Mouse (Mus musculus): ENCODE results near the gene Slc17a7. TPM values are rescaled to one million over a fixed set of nuclear protein-coding genes. Genes with fewer than 3 reads are reported as not detected.
"Not testable (repeated sequence)": the region's sequence is repeated elsewhere in the genome, so short reads cannot be mapped to it uniquely, and the experiment has no call there.

Gene Slc17a7
- polyA plus RNA-seq, 1 experiment from 2014 or later = 0.28 TPM

GRCm38 (mm10) chr7:45162996-45163615 lies 643 bp upstream of the Slc17a7 start:
- WGBS = 75% methylated on average over 9 of the region's 9 CpGs

GRCm38 (mm10) chr7:45164833-45165232 lies 1.1 kb downstream of the Slc17a7 start:
- Histone ChIP-seq H3K9me3 (ENCODE audit: control insufficient read depth, low read length) (peaks cover 12% of the 10 kb centered on the region), H3K27me3 (ENCODE audit: control insufficient read depth, insufficient read depth, low read length) (peaks cover 71% of the 10 kb centered on the region), H3K27ac (ENCODE audit: low read depth, low read length) (no peak overlapping the region), H3K4me3 (ENCODE audit: low read length) (no peak overlapping the region), H3K4me1 (ENCODE audit: control insufficient read depth, insufficient read depth, low read length) (peaks cover 4% of the 10 kb centered on the region), H3K9ac (ENCODE audit: low read depth, low read length) (no peak overlapping the region), H3K36me3 (ENCODE audit: control insufficient read depth, insufficient read depth, low read length) (peaks cover 4% of the 10 kb centered on the region; the same call in 1 of the 2 replicates), H3K4me2 (replicated peaks; ENCODE audit: low read depth, low read length) (no peak overlapping the region)
- 68% methylated on average over 5 of the region's 5 CpGs for WGBS
- ATAC-seq (ENCODE audit: low FRiP score, low TSS enrichment) = no peak

More at GRCm38 (mm10) chr7:45162996-45163615, 643 bp upstream of the Slc17a7 start:
- no peak overlapping the region for H3K27ac ChIP-seq (ENCODE audit: low read depth, low read length)
- peaks cover 56% of the 10 kb centered on the region for H3K27me3 ChIP-seq (ENCODE audit: control insufficient read depth, insufficient read depth, low read length)
- H3K4me3 ChIP-seq (ENCODE audit: low read length) = 0 out of 2 replicates have a peak overlapping the region, but pooled peaks have one; percentile 44
- peaks cover 4% of the 10 kb centered on the region for H3K4me1 ChIP-seq (ENCODE audit: control insufficient read depth, insufficient read depth, low read length)
- H3K9ac ChIP-seq (ENCODE audit: low read depth, low read length) = no peak overlapping the region
- no peaks in the 10 kb centered on the region for H3K9me3 ChIP-seq (ENCODE audit: control insufficient read depth, low read length)
- H3K36me3 ChIP-seq (ENCODE audit: control insufficient read depth, insufficient read depth, low read length) = peaks cover 13% of the 10 kb centered on the region; the same call in 1 of the 2 replicates
- no peak for ATAC-seq (ENCODE audit: low FRiP score, low TSS enrichment)
- no peak overlapping the region for H3K4me2 ChIP-seq (replicated peaks; ENCODE audit: low read depth, low read length)

- no peak for ATAC-seq (ENCODE audit: low FRiP score, low TSS enrichment)
- no peak overlapping the region for H3K9ac ChIP-seq (ENCODE audit: low read depth, low read length)
- H3K36me3 ChIP-seq (ENCODE audit: control insufficient read depth, insufficient read depth, low read length) = peaks cover 2% of the 10 kb centered on the region; the same call in 1 of the 2 replicates
- H3K27ac ChIP-seq (ENCODE audit: low read depth, low read length) = no peak overlapping the region
- peaks cover 20% of the 10 kb centered on the region for H3K9me3 ChIP-seq (ENCODE audit: control insufficient read depth, low read length)
- 43% methylated on average over 11 of the region's 11 CpGs for WGBS
- peaks cover 71% of the 10 kb centered on the region for H3K27me3 ChIP-seq (ENCODE audit: control insufficient read depth, insufficient read depth, low read length)
- H3K4me2 ChIP-seq (replicated peaks; ENCODE audit: low read depth, low read length) = no peak overlapping the region
- H3K4me3 ChIP-seq (ENCODE audit: low read length) = no peak overlapping the region
- H3K4me1 ChIP-seq (ENCODE audit: control insufficient read depth, insufficient read depth, low read length) = peaks cover 4% of the 10 kb centered on the region
These were observed 2.0 kb downstream of the Slc17a7 start for GRCm38 (mm10) chr7:45165701-45166100.

- H3K36me3 ChIP-seq (ENCODE audit: control insufficient read depth, insufficient read depth, low read length) = no peaks in the 10 kb centered on the region
- H3K4me2 ChIP-seq (replicated peaks; ENCODE audit: low read depth, low read length) = no peak overlapping the region
- no peak for ATAC-seq (ENCODE audit: low FRiP score, low TSS enrichment)
- peaks cover 4% of the 10 kb centered on the region; the same call in 1 of the 2 replicates for H3K4me1 ChIP-seq (ENCODE audit: control insufficient read depth, insufficient read depth, low read length)
- H3K9ac ChIP-seq (ENCODE audit: low read depth, low read length) = no peak overlapping the region
- H3K9me3 ChIP-seq (ENCODE audit: control insufficient read depth, low read length) = peaks cover 20% of the 10 kb centered on the region
- H3K27me3 ChIP-seq (ENCODE audit: control insufficient read depth, insufficient read depth, low read length) = peaks cover 72% of the 10 kb centered on the region
- H3K27ac ChIP-seq (ENCODE audit: low read depth, low read length) = no peak overlapping the region
- no peak overlapping the region for H3K4me3 ChIP-seq (ENCODE audit: low read length)
- WGBS = 22% methylated on average over 7 of the region's 10 CpGs
These were observed 3.2 kb downstream of the Slc17a7 start for GRCm38 (mm10) chr7:45166950-45167401.

- WGBS = 3% methylated on average over 19 of the region's 19 CpGs
- H3K36me3 ChIP-seq (ENCODE audit: control insufficient read depth, insufficient read depth, low read length) = no peaks in the 10 kb centered on the region
- no peak overlapping the region for H3K27ac ChIP-seq (ENCODE audit: low read depth, low read length)
- H3K27me3 ChIP-seq (ENCODE audit: control insufficient read depth, insufficient read depth, low read length) = peaks cover 70% of the 10 kb centered on the region
- H3K4me1 ChIP-seq (ENCODE audit: control insufficient read depth, insufficient read depth, low read length) = peaks cover 4% of the 10 kb centered on the region; the same call in 1 of the 2 replicates
- ATAC-seq (ENCODE audit: low FRiP score, low TSS enrichment) = no peak
- no peak overlapping the region for H3K9ac ChIP-seq (ENCODE audit: low read depth, low read length)
- H3K4me2 ChIP-seq (replicated peaks; ENCODE audit: low read depth, low read length) = no peak overlapping the region
- H3K9me3 ChIP-seq (ENCODE audit: control insufficient read depth, low read length) = peaks cover 20% of the 10 kb centered on the region
- H3K4me3 ChIP-seq (ENCODE audit: low read length) = no peak overlapping the region
These were observed 4.2 kb downstream of the Slc17a7 start for GRCm38 (mm10) chr7:45167761-45168445.

- Histone ChIP-seq H3K27me3 (ENCODE audit: control insufficient read depth, insufficient read depth, low read length) (peaks cover 62% of the 10 kb centered on the region), H3K4me2 (replicated peaks; ENCODE audit: low read depth, low read length) (no peak overlapping the region), H3K4me3 (ENCODE audit: low read length) (no peak overlapping the region), H3K9ac (ENCODE audit: low read depth, low read length) (no peak overlapping the region), H3K36me3 (ENCODE audit: control insufficient read depth, insufficient read depth, low read length) (no peaks in the 10 kb centered on the region), H3K27ac (ENCODE audit: low read depth, low read length) (no peak overlapping the region), H3K4me1 (ENCODE audit: control insufficient read depth, insufficient read depth, low read length) (peaks cover 3% of the 10 kb centered on the region; the same call in 1 of the 2 replicates), H3K9me3 (ENCODE audit: control insufficient read depth, low read length) (peaks cover 20% of the 10 kb centered on the region)
- 6% methylated on average over 24 of the region's 24 CpGs for WGBS
- no peak for ATAC-seq (ENCODE audit: low FRiP score, low TSS enrichment)
These were observed 4.9 kb downstream of the Slc17a7 start for GRCm38 (mm10) chr7:45168656-45169055.

- Histone ChIP-seq H3K4me3 (ENCODE audit: low read length) (no peak overlapping the region), H3K4me2 (replicated peaks; ENCODE audit: low read depth, low read length) (no peak overlapping the region), H3K27me3 (ENCODE audit: control insufficient read depth, insufficient read depth, low read length) (peaks cover 60% of the 10 kb centered on the region), H3K9me3 (ENCODE audit: control insufficient read depth, low read length) (peaks cover 20% of the 10 kb centered on the region), H3K9ac (ENCODE audit: low read depth, low read length) (no peak overlapping the region), H3K27ac (ENCODE audit: low read depth, low read length) (no peak overlapping the region), H3K36me3 (ENCODE audit: control insufficient read depth, insufficient read depth, low read length) (no peaks in the 10 kb centered on the region), H3K4me1 (ENCODE audit: control insufficient read depth, insufficient read depth, low read length) (no peaks in the 10 kb centered on the region)
- WGBS = 91% methylated on average over 3 of the region's 3 CpGs
- no peak for ATAC-seq (ENCODE audit: low FRiP score, low TSS enrichment)
These were observed 5.7 kb downstream of the Slc17a7 start for GRCm38 (mm10) chr7:45169495-45169894.

DNA sequence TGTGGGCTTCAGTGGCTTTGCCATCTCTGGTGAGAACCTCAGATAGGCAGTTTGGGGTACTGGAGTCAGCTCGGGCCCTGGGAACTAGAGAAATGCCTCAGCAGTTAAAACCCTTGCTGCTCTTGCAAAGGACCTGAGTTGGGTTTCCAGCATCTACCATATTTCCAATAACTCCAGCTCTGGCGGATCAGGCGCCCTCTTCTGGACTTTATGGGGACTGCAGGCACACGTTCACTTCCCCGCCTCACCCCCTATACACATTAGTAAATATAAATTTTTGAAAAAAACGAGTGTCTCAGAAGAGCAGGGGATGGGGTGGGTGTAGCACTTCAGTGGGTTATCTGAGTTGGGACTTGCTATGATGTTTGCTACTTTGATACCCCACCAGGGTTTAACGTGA lies 9.2 kb downstream of the Slc17a7 start:
- WGBS = 62% methylated on average over 7 of the region's 7 CpGs
- H3K4me2 ChIP-seq (replicated peaks; ENCODE audit: low read depth, low read length) = no peak overlapping the region
- peaks cover 20% of the 10 kb centered on the region for H3K9me3 ChIP-seq (ENCODE audit: control insufficient read depth, low read length)
- no peak overlapping the region for H3K27ac ChIP-seq (ENCODE audit: low read depth, low read length)
- peaks cover 61% of the 10 kb centered on the region for H3K27me3 ChIP-seq (ENCODE audit: control insufficient read depth, insufficient read depth, low read length)
- no peak overlapping the region for H3K9ac ChIP-seq (ENCODE audit: low read depth, low read length)
- no peak for ATAC-seq (ENCODE audit: low FRiP score, low TSS enrichment)
- no peak overlapping the region for H3K4me3 ChIP-seq (ENCODE audit: low read length)
- H3K36me3 ChIP-seq (ENCODE audit: control insufficient read depth, insufficient read depth, low read length) = no peaks in the 10 kb centered on the region
- H3K4me1 ChIP-seq (ENCODE audit: control insufficient read depth, insufficient read depth, low read length) = peaks cover 5% of the 10 kb centered on the region; the same call in 1 of the 2 replicates

GRCm38 (mm10) chr7:45173772-45174171 lies 10.0 kb downstream of the Slc17a7 start:
- H3K4me1 ChIP-seq (ENCODE audit: control insufficient read depth, insufficient read depth, low read length); H3K36me3 ChIP-seq (ENCODE audit: control insufficient read depth, insufficient read depth, low read length); H3K4me2 ChIP-seq (replicated peaks; ENCODE audit: low read depth, low read length); H3K27ac ChIP-seq (ENCODE audit: low read depth, low read length); H3K4me3 ChIP-seq (ENCODE audit: low read length); ATAC-seq (ENCODE audit: low FRiP score, low TSS enrichment); H3K9ac ChIP-seq (ENCODE audit: low read depth, low read length): not testable (repeated sequence)
- Histone ChIP-seq H3K27me3 (ENCODE audit: control insufficient read depth, insufficient read depth, low read length) (peaks cover 61% of the 10 kb centered on the region), H3K9me3 (ENCODE audit: control insufficient read depth, low read length) (peaks cover 18% of the 10 kb centered on the region)
- WGBS = 76% methylated on average over 1 of the region's 1 CpGs
